Mouse (Mus musculus): ENCODE results near the gene Jarid2. TPM values are rescaled to one million over a fixed set of nuclear protein-coding genes. Genes with fewer than 3 reads are reported as not detected.

Jarid2 gene
- total RNA-seq, 2 experiments from 2014 or later, result 45.2 to 53.1 TPM

DNA sequence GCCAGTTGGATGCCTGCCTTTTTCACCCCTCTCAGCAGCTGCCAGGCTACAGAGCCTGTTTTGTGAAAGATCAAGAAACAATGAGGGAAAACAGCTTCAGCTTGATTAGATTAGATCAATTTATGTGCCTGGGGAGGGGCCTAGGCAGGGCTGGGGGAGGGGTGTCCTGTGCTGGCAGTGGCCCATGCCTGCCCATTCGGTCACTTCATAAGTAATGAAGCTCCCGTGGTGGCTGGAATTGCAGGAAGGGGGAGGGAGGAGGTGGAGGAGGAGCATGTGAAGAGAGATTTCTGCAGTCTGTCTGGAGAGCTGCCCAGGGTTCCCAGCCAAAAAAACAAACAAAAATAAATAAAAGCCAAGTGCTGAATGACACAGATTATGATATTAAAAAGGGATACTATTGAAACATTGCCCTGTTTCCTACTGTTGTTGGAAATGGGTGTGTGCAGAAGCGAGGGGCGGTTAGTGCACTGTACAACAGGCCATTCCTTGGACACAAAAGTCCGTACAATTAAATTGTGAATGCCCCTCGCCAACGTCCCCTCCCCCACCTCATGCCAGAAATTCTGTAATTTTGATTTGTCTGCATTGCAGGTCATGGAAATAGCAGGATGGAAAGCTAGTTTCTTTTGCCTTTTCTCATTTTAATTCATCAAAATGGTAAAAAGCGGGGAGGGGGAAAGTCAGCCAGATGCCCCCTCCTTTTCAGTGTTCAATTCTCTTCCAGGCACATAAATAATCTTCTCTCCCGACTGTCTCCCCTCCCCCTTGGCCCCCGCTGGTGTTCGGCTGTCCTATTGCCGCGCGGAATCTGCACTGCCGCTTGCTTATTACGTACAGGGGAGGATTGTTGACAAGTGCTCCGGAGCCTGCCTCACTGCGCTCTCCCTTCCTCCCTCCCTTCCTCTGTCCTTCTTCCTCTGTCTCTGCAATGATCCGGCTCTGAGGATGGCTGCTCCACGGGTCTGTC is 110.9 kb downstream of the Jarid2 start:
- peak; percentile 85 for DNase-seq

DNA sequence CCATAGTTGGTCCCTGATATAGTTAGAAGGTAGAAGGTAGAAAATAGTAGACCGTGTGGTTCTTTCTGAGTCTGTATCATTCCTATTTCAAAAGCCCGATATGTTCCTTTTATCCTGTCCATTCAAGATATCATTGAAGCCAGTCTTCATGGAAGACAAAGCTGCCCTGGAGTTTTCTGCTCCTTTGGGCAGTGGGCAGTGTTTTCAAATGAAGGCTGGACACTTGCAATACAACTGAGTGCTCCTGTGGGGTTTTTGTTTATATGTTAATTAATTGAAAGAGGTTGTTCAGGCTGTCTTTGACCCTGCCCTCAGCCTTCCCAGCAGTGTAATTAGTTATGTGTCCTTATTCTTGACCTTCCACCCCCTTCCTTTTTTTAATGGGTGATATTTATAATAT is 122.2 kb downstream of the Jarid2 start:
- DNase-seq, result no peak

DNA sequence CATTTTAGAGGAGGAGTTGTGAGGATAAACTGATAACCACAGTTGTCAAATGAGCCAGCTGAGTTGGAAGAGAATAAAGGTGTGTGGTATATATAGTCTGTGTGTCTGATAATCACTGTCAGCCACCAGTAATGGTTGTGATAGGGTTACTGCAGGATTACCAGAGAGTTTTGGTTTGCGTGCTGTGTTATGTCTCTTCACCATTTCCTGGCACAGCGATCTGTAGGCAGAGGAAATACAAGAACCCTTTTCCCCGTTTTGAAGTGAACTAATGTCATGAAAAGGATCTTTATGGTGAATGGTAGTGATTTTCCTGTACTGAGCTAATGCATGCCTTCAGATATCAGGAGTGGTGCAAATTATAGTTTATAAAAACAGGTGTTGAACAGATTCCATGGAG is 122.8 kb downstream of the Jarid2 start:
- DNase-seq, result no peak

DNA sequence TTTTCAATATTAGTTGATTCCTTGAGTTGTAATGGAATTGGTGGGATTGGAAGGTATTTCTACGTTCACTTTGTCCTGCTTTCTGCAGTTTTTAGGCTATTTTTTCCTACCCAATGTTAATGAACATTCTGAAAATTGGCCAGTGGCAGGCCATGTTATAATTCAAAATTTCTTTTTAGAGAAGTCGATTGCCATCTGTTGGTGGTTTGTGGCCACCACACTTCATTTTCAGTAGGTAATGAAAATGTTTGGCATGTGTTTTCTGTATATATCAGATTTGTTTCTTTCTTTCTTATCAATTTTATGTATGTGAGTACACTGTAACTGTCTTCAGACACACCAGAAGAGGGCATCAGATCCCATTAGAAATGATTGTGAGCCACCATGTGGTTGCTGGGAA is 136.3 kb downstream of the Jarid2 start:
- DNase-seq, result no peak

DNA sequence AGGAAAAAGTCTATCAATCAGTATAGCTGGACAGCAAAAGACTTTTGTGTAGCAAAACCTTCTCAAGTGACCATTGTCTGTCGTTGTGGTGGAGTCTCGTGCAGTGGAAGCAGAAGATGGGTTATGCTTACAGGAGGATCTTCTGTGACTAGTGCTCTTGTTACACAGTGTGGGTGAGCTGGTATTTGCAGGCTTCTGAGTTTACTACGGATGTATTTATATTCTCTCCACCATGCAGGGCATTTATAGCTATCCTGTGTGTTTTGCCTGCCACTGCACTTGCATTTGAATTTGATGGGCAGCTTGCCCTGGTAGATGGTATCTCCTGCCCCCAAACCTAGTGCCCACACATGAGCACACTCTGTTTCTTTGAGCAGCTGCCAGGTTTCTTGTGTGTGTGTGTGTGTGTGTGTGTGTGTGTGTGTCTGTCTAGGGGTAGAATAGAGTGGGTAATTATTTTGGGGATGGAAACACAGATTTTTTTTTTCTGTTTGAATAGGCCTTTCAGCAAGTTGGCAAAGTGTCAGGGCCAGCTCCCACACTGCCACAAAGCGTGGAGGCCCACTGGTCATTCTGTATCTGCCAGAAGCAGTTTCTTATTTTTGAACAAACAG is 138.9 kb downstream of the Jarid2 start:
- DNase-seq, result no peak

DNA sequence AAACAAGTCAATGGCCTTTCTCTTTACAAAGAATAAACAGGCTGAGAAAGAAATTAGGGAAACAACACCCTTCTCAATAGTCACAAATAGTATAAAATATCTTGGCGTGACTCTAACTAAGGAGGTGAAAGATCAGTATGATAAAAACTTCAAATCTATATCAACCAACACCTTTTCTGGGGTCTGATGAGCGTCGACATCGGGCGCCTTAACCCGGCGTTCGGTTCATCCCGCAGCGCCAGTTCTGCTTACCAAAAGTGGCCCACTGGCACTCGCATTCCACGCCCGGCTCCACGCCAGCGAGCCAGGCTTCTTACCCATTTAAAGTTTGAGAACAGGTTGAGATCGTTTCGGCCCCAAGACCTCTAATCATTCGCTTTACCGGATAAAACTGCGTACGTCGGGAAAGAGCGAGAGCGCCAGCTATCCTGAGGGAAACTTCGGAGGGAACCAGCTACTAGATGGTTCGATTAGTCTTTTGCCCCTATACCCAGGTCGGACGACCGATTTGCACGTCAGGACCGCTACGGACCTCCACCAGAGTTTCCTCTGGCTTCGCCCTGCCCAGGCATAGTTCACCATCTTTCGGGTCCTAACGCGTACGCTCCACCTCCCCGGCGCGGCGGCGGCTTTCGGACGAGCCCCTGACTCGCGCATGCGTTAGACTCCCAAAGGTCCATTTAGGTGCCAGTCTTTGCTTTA is 140.3 kb downstream of the Jarid2 start:
- peak; percentile 100 for DNase-seq

DNA sequence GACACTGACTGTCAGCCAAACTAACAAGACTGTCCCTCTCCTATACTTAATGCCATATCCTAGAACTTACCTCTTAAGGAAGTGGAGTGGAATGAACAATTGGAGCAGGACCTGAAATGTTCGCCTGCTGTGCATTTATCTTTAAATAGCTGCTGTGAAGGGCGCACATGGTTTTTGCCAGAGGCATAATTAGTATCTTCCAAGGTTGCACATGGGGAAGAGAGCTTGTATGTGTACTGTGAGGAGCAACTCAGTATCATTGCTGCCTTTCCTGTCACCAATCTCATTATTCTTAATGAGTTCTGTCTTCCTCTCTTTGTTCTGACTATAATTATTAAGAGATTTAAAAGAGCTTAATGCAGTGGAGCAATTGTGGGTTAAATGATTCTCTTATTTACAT is 147.5 kb downstream of the Jarid2 start:
- no peak for DNase-seq

DNA sequence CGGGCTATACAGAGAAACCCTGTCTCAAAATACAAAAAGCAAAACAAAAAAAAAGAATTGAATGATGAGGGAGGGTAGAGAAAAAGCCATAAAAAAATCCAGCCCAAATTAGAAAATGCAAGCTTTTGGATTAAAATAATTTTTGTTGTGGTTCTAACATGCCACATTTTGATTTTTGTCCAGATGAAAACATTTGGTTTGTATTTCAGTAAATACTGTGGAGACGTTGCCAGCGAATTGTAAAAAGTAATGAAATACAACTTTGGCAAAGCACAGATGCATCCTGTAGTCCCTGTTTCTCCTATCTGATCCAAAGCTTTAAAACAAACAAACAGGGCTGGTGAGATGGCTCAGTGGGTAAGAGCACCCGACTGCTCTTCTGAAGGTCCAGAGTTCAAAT is 151.7 kb downstream of the Jarid2 start:
- no peak for DNase-seq

DNA sequence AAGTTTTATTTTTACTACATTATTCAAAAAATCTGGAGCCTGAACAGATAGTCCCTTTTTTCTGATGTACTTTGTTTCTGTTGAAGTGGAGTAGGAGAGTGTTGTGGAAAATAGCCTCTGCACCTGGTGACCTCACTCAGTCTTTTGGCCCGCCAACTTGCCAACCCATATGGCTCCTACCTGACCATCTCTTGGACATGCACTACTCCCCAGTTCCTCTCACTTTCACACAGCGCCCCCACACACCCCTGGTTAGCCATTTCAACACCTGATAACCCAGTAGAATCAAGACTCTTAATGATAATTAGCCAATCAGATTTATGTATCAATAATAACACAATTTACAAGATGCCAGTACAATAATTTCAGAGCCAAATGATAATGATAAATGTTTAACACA is 156.9 kb downstream of the Jarid2 start:
- no peak for DNase-seq

DNA sequence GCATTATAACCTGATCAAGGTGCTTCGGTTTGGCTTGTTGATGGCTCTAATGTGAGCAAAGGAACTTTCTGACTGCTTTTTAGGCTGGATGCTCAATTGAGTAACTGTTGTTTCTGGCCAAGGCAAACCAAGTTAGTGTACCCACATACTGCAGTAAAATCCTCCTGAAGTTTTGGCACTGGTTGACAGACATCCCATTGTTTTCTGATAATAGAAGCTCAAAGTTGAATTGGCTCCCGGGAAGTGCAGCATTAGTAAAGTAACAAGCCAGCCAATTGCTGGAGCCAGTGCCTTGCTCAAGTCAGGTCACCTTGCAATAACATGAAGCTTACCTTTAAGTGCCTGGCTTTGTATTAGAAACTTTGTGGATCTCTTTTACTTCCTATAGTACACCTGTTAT is 161.3 kb downstream of the Jarid2 start:
- no peak for DNase-seq

DNA sequence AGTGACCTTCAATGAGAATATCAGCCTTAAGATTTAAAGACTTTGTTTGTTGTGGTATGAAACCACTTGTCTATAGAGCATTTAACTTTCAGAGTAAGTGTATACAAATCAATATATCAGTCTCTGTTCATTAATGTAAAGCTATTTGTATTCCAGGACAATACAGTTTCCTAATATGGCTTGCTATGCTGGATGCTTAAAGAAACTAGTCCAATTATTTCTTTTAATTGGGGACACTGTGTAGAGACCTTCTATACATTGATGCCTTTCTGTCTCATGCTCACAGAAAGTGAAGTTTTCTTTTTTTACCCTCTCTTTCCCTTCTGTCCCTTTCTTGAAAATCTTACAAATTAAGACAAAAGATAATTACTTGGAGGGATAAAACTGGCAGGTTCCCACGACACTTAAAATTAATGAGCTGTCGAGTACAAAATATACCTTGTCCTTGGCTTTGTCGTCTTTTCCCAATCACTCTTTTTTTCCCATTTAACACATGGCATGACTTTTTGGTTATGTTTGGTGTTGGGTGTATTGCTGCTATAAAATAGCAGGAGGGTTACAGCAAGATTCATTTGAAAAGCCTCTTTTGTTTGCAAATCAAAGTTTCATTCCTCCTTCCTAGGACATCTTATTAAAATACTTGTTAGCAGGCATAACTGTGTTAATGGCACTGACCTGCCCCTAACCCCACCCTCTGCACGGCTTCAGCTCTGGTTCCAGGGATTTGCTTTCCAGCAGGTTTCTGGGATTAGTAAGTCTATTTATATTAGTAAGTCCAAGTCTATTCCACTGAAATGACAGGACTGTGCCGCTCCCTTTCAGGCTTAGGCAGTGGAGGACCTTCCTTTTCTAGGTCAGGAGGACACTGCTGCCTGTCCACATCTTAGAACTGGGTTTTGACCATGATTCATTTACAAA is 162.8 kb downstream of the Jarid2 start:
- DNase-seq, result no peak

DNA sequence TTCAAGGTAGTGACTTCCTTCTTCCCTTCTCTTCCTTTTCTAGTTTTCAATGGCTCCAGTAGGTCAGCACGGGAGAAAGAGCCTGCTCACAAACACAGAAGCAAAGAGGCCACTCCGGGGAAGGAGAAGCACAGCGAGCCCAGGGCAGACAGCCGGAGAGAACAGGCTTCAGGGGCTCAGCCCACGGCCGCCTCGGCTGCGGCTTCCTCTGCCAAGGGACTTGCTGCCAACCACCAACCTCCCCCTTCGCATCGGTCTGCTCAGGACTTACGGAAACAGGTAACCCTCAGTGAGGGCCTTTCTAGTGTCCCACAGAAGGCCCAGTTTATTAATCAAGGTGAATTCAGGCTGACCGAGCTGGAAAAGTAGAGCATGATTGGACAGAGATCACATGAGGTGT is 166.9 kb downstream of the Jarid2 start:
- no peak for DNase-seq

DNA sequence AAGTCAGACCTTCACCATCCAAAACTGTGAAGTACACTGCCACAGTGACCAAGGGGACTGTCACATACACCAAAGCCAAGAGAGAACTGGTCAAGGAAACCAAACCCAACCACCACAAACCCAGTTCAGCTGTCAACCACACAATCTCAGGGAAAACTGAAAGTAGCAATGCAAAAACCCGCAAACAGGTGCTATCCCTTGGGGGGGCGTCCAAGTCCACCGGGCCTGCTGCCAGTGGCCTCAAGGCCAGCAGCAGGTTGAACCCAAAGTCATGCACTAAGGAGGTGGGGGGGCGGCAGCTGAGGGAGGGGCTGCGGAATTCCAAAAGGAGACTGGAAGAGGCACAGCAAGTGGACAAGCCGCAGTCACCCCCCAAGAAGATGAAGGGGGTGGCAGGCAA is 173.0 kb downstream of the Jarid2 start:
- no peak for DNase-seq

DNA sequence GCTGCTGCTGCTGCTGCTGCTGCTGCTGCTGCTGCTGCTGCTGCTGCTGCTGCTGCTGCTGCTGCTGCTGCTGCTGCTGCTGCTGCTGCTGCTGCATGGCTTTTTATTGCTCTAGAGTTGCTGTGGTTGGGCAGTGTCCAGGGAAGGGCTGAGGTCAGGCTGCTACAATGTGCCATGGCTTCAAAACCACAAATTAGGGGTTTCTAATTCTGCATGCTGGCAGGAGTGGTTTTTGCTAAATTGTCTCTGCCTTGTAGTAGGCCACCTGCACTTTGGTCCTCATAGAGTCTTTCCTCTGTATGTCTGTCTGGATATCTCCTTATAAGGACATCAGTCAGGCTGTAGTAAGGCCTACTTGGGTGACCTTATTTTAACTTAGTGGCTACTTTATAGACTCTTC is 174.1 kb downstream of the Jarid2 start:
- DNase-seq, result no peak

DNA sequence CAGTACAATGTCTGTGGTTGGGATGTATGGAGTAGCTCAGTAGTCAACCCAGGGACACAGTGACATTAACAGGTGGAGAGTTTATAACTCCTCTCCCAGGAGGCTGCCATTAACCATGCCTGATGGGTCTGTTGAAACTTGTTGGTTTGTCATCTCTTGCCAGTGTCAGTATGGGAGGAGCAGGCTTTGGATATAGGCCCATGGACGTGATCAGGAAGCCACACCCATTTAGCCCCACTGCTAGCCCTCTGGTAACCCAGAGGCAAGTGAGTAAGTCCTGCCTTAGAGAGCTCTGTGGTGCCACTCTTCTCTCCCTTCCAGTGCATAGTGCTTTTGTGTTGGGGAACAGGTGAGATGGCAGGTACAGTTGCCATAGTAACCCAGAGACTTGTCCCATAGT is 175.0 kb downstream of the Jarid2 start:
- DNase-seq, result no peak

DNA sequence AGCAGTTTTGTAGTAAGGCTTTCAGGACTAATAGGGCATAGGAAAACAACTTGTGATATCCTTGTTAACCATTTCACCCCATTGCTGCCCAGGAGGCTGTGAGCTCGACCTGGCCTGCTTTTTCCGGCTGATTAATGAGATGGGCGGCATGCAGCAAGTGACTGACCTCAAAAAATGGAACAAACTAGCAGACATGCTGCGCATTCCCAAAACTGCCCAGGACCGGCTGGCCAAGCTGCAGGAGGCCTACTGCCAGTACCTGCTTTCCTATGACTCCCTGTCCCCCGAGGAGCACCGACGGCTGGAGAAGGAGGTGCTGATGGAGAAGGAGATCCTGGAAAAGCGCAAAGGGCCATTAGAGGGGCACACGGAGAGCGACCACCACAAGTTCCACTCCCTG is 176.9 kb downstream of the Jarid2 start:
- DNase-seq, result no peak

DNA sequence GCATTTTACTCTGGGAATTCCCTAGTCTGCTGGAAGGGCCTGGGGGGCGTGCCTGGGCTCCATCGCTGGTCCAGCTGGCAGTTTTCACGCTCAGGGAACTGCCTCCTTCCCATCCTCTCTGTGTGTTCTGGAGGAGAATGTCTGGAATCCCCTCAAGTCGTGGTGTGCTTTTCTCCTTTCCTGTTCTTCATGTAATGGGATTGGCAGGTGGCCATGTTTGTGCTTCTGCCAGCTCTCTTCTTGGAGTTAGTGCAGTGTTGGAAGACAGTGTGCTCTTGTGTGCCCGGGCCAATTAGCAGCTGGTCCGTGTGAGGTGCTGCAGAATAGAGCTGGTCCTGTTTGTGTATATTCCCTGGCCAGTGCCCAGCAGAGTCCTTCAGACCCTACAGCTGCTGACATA is 178.4 kb downstream of the Jarid2 start:
- peak; percentile 91 for DNase-seq

DNA sequence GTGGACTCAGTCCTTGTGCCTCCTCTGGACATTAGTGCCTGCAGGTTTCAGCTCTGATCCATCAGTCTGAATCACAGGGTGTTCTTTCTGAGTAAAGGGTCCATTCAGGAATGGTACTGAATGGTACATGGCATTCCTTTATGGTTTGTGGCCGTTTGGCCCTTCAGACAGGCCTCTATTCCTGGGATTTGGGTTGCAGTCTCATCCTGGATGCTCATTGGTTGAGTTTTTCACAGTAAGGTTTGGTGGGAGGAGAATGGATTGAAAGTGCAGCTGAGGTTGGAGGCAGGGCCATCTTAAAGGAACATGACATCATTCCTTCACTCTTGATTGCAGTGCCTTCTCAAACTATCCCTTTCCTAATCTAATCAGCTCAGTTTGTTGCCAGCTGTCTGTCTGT is 179.5 kb downstream of the Jarid2 start:
- no peak for DNase-seq

DNA sequence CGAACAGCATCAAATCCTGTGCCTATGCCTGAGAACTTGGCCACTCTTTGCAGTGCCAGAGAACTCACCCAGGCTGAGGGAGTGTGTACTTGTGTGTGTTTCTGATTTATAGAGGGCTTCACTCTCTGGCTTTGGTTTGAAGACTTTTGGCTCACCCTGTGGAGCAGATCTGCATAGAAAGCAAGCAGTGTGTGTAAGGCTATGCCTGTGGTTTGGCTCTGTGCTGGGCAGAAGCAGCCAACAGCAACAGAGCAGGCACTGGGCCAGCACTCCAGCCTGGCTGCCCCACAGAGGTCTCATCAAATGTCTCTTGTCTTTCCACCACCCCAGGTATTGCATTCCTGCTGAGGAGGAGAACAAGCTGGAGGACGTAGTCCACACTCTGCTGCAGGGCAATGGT is 183.6 kb downstream of the Jarid2 start:
- DNase-seq, result peak; percentile 63

DNA sequence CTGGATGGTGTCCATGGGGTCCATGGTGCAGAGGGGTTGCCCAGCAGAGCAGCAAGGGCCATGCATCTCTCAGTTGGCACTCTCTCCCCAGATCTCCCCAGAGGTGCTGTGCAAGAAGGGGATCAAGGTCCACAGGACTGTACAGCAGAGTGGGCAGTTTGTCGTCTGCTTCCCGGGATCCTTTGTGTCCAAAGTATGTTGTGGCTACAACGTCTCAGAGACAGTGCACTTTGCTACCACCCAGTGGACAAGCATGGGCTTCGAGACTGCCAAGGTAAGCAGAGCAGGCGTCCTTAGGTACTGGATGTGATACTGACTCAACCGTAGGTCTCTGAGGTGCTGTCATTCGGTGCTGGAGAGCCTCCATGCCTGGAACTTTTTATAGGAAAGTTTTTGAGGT is 184.3 kb downstream of the Jarid2 start:
- no peak for DNase-seq

DNA sequence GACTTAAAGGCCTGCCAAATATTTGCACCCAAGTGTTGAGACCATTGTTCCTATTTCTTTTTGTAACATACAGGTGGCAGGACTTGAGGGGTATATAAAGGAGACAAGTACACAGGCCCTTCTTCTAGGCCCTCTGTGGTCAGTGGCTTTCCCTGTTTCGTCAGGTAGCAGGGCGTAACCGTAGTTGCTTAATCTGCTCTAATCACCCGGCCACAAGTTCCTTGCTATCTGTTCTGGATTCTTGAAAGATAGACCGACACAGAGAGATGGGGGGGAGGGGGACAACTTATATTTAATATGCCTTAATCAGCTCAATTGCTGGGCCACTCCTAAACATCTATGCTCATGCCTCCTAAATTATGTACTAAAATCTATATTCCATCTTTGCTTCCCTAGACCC is 186.1 kb downstream of the Jarid2 start:
- no peak for DNase-seq

DNA sequence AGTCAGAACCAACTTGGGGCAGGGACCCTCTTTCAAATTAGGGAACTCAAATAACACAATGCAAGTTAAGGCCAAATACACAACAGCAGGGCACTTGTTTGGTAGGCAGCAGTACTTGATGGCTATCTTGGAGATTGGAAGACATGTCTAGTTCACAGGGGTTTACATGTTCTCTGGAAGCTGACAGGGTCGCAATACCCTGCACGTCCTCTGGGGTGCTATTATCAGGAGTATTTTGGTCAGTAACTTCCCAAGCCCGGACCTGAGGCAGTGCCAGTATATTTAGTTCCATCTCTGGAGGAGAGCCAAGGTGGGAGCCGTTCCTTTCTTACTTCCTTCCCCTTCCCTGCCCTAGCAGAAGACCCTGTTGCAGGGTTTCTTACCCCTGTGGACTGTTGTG is 186.7 kb downstream of the Jarid2 start:
- DNase-seq, result no peak
